Mouse (Mus musculus) B cell, adult 67 days (primary cell): ENCODE data around the gene Gm8113. TPM values are rescaled to one million over a fixed set of nuclear protein-coding genes. Genes with fewer than 3 reads are reported as not detected.

ENCODE experiments used
- total RNA-seq, 2 experiments: library from RNA; stranded (reverse); gene quantifications; 4 replicates each; pipeline ENCODE4 v1.2.4; 2023

The Gm8113 gene
- total RNA-seq: not detected

DNA sequence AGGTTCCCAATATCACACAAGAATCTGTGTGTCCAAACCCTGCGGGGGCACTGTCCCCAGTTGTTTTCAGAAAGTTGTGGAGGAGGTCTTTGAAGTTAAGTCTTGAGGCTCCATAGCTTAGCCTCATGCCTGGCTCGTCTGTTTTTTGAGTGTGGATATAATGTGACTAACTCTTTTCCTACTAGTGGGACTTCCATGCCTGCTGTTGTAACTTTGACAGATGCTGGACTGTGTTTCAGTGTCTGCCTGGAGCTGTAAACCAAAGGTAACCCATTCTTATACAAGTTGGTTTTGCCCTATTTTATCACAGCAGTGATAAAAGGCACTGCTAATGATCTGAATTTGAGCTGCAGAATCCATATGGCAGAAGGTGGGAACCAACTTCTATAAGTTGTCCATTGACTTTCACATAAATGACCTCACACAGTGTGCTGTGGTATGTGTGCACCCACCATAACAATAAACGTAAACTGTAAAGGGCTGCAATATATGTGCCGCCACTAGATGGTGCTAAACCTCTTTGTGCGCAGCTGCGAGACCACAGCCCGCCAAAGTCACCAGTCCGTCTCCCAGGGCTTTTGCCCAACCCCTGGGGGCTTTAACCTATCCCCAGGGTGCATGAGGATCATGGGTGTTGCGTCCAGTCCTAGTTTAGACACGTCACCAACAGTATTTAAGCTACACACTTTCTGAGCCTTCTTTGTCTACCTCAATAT, at the start of gene Gm8113:
Gene Gm8113 (plus strand): TSS at position 703 of the 716 bp plus-strand sequence.

GRCm38 (mm10) chr14:43875417-43875816, 49.8 kb upstream of the Gm8113 start, which contains the start of gene Ear1:
Gene Ear1 (minus strand): TSS chr14:43875517.

DNA sequence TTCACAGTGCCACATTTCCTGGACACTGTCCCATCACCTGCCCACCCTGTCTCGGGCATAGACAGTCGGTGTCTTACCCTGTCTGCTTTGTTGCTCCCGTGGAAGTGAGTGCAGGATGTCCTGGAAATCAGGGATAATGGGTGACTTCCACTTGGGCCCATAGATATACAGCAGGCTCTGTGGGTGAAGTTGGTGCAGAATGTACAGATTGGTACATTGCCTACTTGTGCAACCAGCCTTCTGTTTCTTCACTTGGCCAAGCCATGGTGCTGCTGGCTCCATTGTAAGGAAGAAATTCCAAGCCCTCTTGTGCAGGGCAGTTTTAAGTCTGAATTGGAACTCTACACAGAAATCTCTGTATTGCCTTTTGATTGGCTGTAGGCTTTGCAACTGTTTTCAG, 1.7 kb upstream of the Gm8113 start, which contains the start of gene Ear10:
Gene Ear10 (minus strand): TSS at position 101 of the 400 bp plus-strand sequence.

GRCm38 (mm10) chr14:43956769-43957168, 31.6 kb downstream of the Gm8113 start, which contains the start of gene Ang5:
Gene Ang5 (plus strand): TSS chr14:43957069.

Other genes starting within 250 kb of the Gm8113 start
- gene Gm8165, start 248.2 kb upstream of the Gm8113 start, total RNA-seq: not detected
- 1 to 10 TPM in 1 of 2 experiments, not detected in 1; 2.4 TPM for gene Gm7324, start 227.6 kb upstream of the Gm8113 start, total RNA-seq
- gene Gm16506, start 197.9 kb upstream of the Gm8113 start, total RNA-seq: not detected
- not detected for gene Gm6526, start 177.5 kb upstream of the Gm8113 start, total RNA-seq
- gene Gm8180, start 140.6 kb upstream of the Gm8113 start, total RNA-seq: not detected
- gene Ear1, start 49.9 kb upstream of the Gm8113 start, total RNA-seq: not detected
- not detected for gene Ear10, start 1.8 kb upstream of the Gm8113 start, total RNA-seq
- gene Ang5, start 31.7 kb downstream of the Gm8113 start, total RNA-seq: not detected
- not detected for gene Ang6, start 76.9 kb downstream of the Gm8113 start, total RNA-seq
- not detected for gene Ear2, start 177.3 kb downstream of the Gm8113 start, total RNA-seq
- not detected for gene Gm3327, start 198.5 kb downstream of the Gm8113 start, total RNA-seq